Mouse (Mus musculus) lung, adult 2 months (tissue): Measurements from ENCODE around the gene Cdca7l.

Experiments
- CTCF ChIP-seq: fragments of 200-500 bp; IDR thresholded peaks from 2 replicates; pipeline ENCODE4 v1.5.1; 2011; ENCODE audit warnings: mild to moderate bottlenecking, low read length, control low read depth; ENCODE audit not compliant: insufficient read depth
- POLR2A ChIP-seq: fragments of 200-500 bp; IDR thresholded peaks from 2 replicates; pipeline ENCODE4 v1.6.1; 2011; ENCODE audit warnings: low read depth, mild to moderate bottlenecking, control low read depth, low read length, borderline replicate concordance; ENCODE audit errors: extremely low read depth

- TF ChIP-seq CTCF (no peak), POLR2A (no peak)
These were observed 36.6 kb downstream of the Cdca7l start for GRCm38 (mm10) chr12:117840705-117841104.
